Mouse (Mus musculus) embryonic facial prominence, embryonic 14.5 days (tissue): ENCODE results near the gene Shmt2. TPM values are rescaled to one million over a fixed set of nuclear protein-coding genes. Genes with fewer than 3 reads are reported as not detected.

Experiments used
- ATAC-seq: fragments of 200-750 bp; cut with Nextera tagmentation; 2 replicates; pipeline ENCODE4 v1.8.0; 2017; ENCODE audit warnings: low read depth, moderate number of reproducible peaks, moderate TSS enrichment
- DNase-seq: peaks from one replicate; pipeline ENCODE4 v3.0.0-alpha.2; 2015; ENCODE audit warnings: low spot score
- H3K27ac ChIP-seq: fragments of 300-500 bp; sonication (generic); replicated peaks from 2 replicates; pipeline ENCODE4 v1.5.1; 2014; ENCODE audit warnings: low read depth, mild to moderate bottlenecking, low read length, moderate library complexity
- H3K27me3 ChIP-seq: fragments of 300-500 bp; sonication (generic); replicated peaks from 2 replicates; pipeline ENCODE4 v1.6.1; 2014; ENCODE audit warnings: low read length; ENCODE audit not compliant: control insufficient read depth, insufficient read depth
- H3K36me3 ChIP-seq: fragments of 300-500 bp; sonication (generic); 2 replicates; pipeline ENCODE4 v1.6.1; 2014; ENCODE audit warnings: low read length, mixed read lengths; ENCODE audit not compliant: control insufficient read depth, insufficient read depth
- H3K4me1 ChIP-seq: fragments of 300-500 bp; sonication (generic); 2 replicates; pipeline ENCODE4 v1.6.1; 2014; ENCODE audit warnings: antibody characterized with exemption, low read length; ENCODE audit not compliant: control insufficient read depth, insufficient read depth
- H3K4me2 ChIP-seq: fragments of 300-500 bp; sonication (generic); 2 replicates; pipeline ENCODE4 v1.6.1; 2014; ENCODE audit warnings: low read depth, mild to moderate bottlenecking, low read length, moderate library complexity, mixed read lengths
- H3K4me3 ChIP-seq: fragments of 300-500 bp; sonication (generic); 2 replicates; pipeline ENCODE4 v1.5.1; 2014; ENCODE audit warnings: low read depth, mild to moderate bottlenecking, low read length
- H3K9ac ChIP-seq: fragments of 300-500 bp; sonication (generic); 2 replicates; pipeline ENCODE4 v1.6.1; 2014; ENCODE audit warnings: low read depth, mild to moderate bottlenecking, low read length, moderate library complexity, mixed read lengths
- H3K9me3 ChIP-seq: fragments of 300-500 bp; sonication (generic); 2 replicates; pipeline ENCODE4 v1.6.1; 2016; ENCODE audit warnings: low read length; ENCODE audit not compliant: control insufficient read depth
- WGBS: fragments of 180-500 bp; shearing (Covaris S2); extraction: QIAGEN DNeasy Blood & Tissue Kit; methylation state at CpG from one replicate; pipeline ENCODE4 v1.1.7; 2014; 5-methylcytosine and 5-hydroxymethylcytosine counted together
- polyA plus RNA-seq: library from polyadenylated mRNA; unstranded; fragments of >200 nt; fragmentation: Nextera tagmentation; extraction: Ambion mirVana; gene quantifications from 2 replicates; pipeline ENCODE4 v1.2.1, GENCODE M21; 2014

Gene Shmt2
- polyA plus RNA-seq, 1 experiment from 2014 or later: 80.0 TPM

- Histone ChIP-seq H3K4me2 (no peak overlapping the region), H3K9ac (no peak overlapping the region), H3K36me3 (peaks cover 84% of the 10 kb centered on the region), H3K4me3 (no peak overlapping the region), H3K4me1 (no peaks in the 10 kb centered on the region), H3K27ac (no peak overlapping the region), H3K9me3 (no peaks in the 10 kb centered on the region), H3K27me3 (peaks cover 1% of the 10 kb centered on the region)
- 93% methylated on average over 8 of the region's 8 CpGs for WGBS
- DNase-seq: no peak
- ATAC-seq: no peak
These were observed 19.3 kb upstream of the Shmt2 start for GRCm38 (mm10) chr10:127541510-127541909.

DNA sequence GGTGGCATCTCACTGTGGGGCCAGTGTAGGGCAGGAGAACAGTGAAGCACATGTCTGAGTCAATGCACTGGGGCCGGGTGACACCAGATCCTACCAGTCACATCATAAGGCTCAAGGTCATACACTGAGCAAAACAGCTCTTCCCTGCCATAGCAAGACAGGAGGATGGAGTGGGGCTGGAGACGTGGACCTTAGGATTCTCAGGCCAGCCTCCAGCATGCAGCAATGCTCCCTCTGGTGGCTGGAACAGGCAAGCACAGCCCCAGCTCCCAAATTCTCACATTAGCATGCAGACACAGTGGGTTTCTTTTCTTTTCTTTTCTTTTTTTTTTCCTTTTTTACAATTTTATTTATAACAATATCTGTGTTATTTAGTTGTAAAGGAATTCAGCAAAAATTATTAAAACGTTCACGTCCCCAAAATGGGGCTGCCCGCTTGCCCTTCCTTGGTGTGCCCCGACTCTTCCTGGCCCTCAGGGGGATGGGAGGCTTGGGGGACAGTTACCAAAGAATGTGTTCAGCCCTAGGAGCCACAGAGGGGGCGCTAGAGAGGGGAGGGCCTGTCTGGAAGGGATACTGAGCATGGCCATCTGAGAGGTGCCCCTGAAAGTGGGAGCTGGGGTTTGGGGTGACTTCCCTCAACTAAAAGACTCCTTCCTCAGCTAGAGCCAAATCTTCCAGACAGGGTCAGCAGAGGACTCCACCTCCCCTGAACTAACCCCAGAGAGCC, 15.8 kb upstream of the Shmt2 start:
- Histone ChIP-seq H3K4me1 (peaks cover 5% of the 10 kb centered on the region), H3K36me3 (peaks cover 49% of the 10 kb centered on the region), H3K27me3 (peaks cover 36% of the 10 kb centered on the region), H3K4me3 (no peak overlapping the region), H3K9ac (no peak overlapping the region), H3K4me2 (no peak overlapping the region), H3K27ac (no peak overlapping the region), H3K9me3 (no peaks in the 10 kb centered on the region)
- DNase-seq: peak; percentile 79
- 22% methylated on average over 7 of the region's 7 CpGs for WGBS
- peak; percentile 16; the same call in 1 of the 2 replicates for ATAC-seq

- DNase-seq: peak; percentile 82
- ATAC-seq: 0 out of 2 replicates have a peak, but pooled peaks have one; percentile 23
- H3K27ac ChIP-seq: no peak overlapping the region
- H3K27me3 ChIP-seq: peaks cover 49% of the 10 kb centered on the region
- peaks cover 36% of the 10 kb centered on the region for H3K36me3 ChIP-seq
- no peak overlapping the region for H3K9ac ChIP-seq
- H3K9me3 ChIP-seq: no peaks in the 10 kb centered on the region
- no peak overlapping the region for H3K4me2 ChIP-seq
- 11% methylated on average over 8 of the region's 8 CpGs for WGBS
- no peak overlapping the region for H3K4me3 ChIP-seq
- peaks cover 11% of the 10 kb centered on the region for H3K4me1 ChIP-seq
These were observed 14.5 kb upstream of the Shmt2 start for GRCm38 (mm10) chr10:127536586-127537314.

DNA sequence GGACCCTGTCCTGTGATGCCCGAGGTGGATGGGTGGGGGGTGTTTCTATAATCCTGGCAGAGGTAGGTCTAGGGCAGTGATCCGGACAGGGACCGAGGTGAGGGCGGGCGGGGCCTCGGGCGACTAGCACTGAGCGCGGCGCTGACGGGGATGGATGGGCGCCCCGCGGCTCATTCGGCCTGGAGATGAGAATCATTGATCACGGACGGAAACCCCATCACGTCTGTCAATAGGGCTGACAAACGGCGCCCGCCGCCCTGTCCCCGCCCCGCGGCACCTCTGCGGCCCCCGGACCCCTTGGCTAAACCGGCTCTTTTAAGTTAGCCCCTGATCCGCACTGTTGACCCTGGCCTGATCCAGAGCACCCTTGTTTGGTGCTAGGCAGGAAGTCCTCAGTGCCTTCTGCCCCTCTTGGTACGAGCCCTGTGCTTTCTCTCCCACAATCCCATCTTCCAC, 12.7 kb upstream of the Shmt2 start:
- Histone ChIP-seq H3K27ac (no peak overlapping the region), H3K9ac (no peak overlapping the region), H3K4me3 (peak overlapping the region; percentile 53), H3K27me3 (peaks cover 67% of the 10 kb centered on the region), H3K36me3 (peaks cover 18% of the 10 kb centered on the region), H3K4me2 (peak overlapping the region; percentile 93), H3K4me1 (peaks cover 20% of the 10 kb centered on the region), H3K9me3 (no peaks in the 10 kb centered on the region)
- DNase-seq: no peak
- 2% methylated on average over 17 of the region's 30 CpGs for WGBS
- no peak for ATAC-seq

GRCm38 (mm10) chr10:127534036-127534928, 12.0 kb upstream of the Shmt2 start, which contains the start of gene Nxph4:
TSS of gene Nxph4 (minus strand) at chr10:127534559.
- Histone ChIP-seq H3K9ac (peak within 1 kb of the TSS; percentile 55), H3K4me2 (peak within 1 kb of the TSS; percentile 93), H3K9me3 (no peaks in the 10 kb centered on the region), H3K27ac (no peak within 1 kb of the TSS), H3K36me3 (peaks cover 12% of the 10 kb centered on the region), H3K27me3 (peaks cover 74% of the 10 kb centered on the region), H3K4me1 (peaks cover 20% of the 10 kb centered on the region), H3K4me3 (peak within 1 kb of the TSS; percentile 53)
- ATAC-seq (no peak), DNase-seq (no peak)
- under 1% methylated on average over 21 of the region's 78 CpGs for WGBS

- DNase-seq: no peak
- 0% methylated on average over 4 of the region's 4 CpGs for WGBS
- H3K36me3 ChIP-seq: no peaks in the 10 kb centered on the region
- H3K27ac ChIP-seq: no peak overlapping the region
- peak overlapping the region; percentile 50; the same call in 1 of the 2 replicates for H3K4me2 ChIP-seq
- H3K4me3 ChIP-seq: no peak overlapping the region
- no peaks in the 10 kb centered on the region for H3K9me3 ChIP-seq
- peaks cover 100% of the 10 kb centered on the region for H3K27me3 ChIP-seq
- H3K9ac ChIP-seq: no peak overlapping the region
- peaks cover 23% of the 10 kb centered on the region for H3K4me1 ChIP-seq
- no peak for ATAC-seq
These were observed 9.3 kb upstream of the Shmt2 start for GRCm38 (mm10) chr10:127531548-127531947.

DNA sequence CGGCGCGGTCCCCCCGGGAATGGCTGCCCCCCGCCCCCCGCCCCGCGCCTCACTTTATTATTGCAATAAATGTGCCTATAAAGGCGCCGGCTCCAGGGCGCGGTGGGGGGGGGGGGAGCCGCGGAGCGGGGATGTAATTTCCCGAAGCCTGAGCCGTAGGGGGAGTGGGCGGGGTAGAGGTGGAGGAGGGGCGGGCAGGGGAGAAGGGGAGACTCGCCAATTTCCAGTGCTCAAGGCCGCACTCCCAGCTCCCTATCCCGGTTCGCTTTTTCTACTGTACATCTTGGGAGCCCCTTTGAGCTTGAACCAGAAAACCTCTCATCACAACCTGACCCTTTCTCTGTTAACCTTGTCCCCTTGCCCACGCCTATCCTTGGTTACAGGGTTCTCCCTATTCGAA, 8.7 kb upstream of the Shmt2 start:
- no peaks in the 10 kb centered on the region for H3K9me3 ChIP-seq
- H3K4me1 ChIP-seq: peaks cover 29% of the 10 kb centered on the region
- DNase-seq (no peak), ATAC-seq (no peak)
- peaks cover 100% of the 10 kb centered on the region for H3K27me3 ChIP-seq
- no peaks in the 10 kb centered on the region for H3K36me3 ChIP-seq
- WGBS: 1% methylated on average over 14 of the region's 25 CpGs
- H3K4me3 ChIP-seq: peak overlapping the region; percentile 26; the same call in 1 of the 2 replicates
- peak overlapping the region; percentile 19; the same call in 1 of the 2 replicates for H3K9ac ChIP-seq
- H3K4me2 ChIP-seq: peak overlapping the region; percentile 50
- H3K27ac ChIP-seq: no peak overlapping the region

GRCm38 (mm10) chr10:127527481-127527880, 5.2 kb upstream of the Shmt2 start:
- 4% methylated on average over 17 of the region's 17 CpGs for WGBS
- no peaks in the 10 kb centered on the region for H3K36me3 ChIP-seq
- H3K4me1 ChIP-seq: peaks cover 31% of the 10 kb centered on the region
- no peaks in the 10 kb centered on the region for H3K9me3 ChIP-seq
- peaks cover 93% of the 10 kb centered on the region for H3K27me3 ChIP-seq
- DNase-seq (no peak), ATAC-seq (0 out of 2 replicates have a peak, but pooled peaks have one; percentile 16)
- H3K27ac ChIP-seq: no peak overlapping the region
- no peak overlapping the region for H3K4me3 ChIP-seq
- no peak overlapping the region for H3K4me2 ChIP-seq
- H3K9ac ChIP-seq: no peak overlapping the region
